Mouse (Mus musculus): ENCODE measurements around the gene Prkcb. TPM values are rescaled to one million over a fixed set of nuclear protein-coding genes. Genes with fewer than 3 reads are reported as not detected.

The Prkcb gene
- polyA plus RNA-seq, 1 experiment from 2014 or later: 148 TPM

GRCm38 (mm10) chr7:122584421-122585151 lies 296.0 kb downstream of the Prkcb start:
- no peak overlapping the region for H3K9ac ChIP-seq (ENCODE audit: low read depth, low read length)
- H3K27me3 ChIP-seq (ENCODE audit: control insufficient read depth, insufficient read depth, low read depth, low read length): no peaks in the 10 kb centered on the region
- H3K4me2 ChIP-seq (ENCODE audit: low read length): no peak overlapping the region
- H3K4me3 ChIP-seq (ENCODE audit: low read depth, low read length): no peak overlapping the region
- no peaks in the 10 kb centered on the region for H3K36me3 ChIP-seq (ENCODE audit: control insufficient read depth, insufficient read depth, low read length)
- 86% methylated on average over 14 of the region's 14 CpGs for WGBS
- no peak for ATAC-seq
- no peak overlapping the region for H3K27ac ChIP-seq (ENCODE audit: low read length)
- no peaks in the 10 kb centered on the region for H3K9me3 ChIP-seq (replicated peaks; ENCODE audit: control insufficient read depth, low read length, poor library complexity, severe bottlenecking)
- no peaks in the 10 kb centered on the region for H3K4me1 ChIP-seq (ENCODE audit: control insufficient read depth, insufficient read depth, low read length)

- Histone ChIP-seq H3K4me3 (ENCODE audit: low read depth, low read length) (no peak overlapping the region), H3K9ac (ENCODE audit: low read depth, low read length) (no peak overlapping the region), H3K27ac (ENCODE audit: low read length) (no peak overlapping the region), H3K27me3 (ENCODE audit: control insufficient read depth, insufficient read depth, low read depth, low read length) (no peaks in the 10 kb centered on the region), H3K4me2 (ENCODE audit: low read length) (no peak overlapping the region), H3K4me1 (ENCODE audit: control insufficient read depth, insufficient read depth, low read length) (peaks cover 1% of the 10 kb centered on the region; the same call in 1 of the 2 replicates), H3K36me3 (ENCODE audit: control insufficient read depth, insufficient read depth, low read length) (no peaks in the 10 kb centered on the region), H3K9me3 (replicated peaks; ENCODE audit: control insufficient read depth, low read length, poor library complexity, severe bottlenecking) (no peaks in the 10 kb centered on the region)
- ATAC-seq: no peak
- 78% methylated on average over 10 of the region's 10 CpGs for WGBS
Measured at GRCm38 (mm10) chr7:122595897-122596296, 307.3 kb downstream of the Prkcb start.

GRCm38 (mm10) chr7:122596596-122597170 lies 308.1 kb downstream of the Prkcb start:
- ATAC-seq: no peak
- H3K27ac ChIP-seq (ENCODE audit: low read length): no peak overlapping the region
- peaks cover 4% of the 10 kb centered on the region; the same call in 1 of the 2 replicates for H3K4me1 ChIP-seq (ENCODE audit: control insufficient read depth, insufficient read depth, low read length)
- WGBS: 70% methylated on average over 9 of the region's 9 CpGs
- H3K4me2 ChIP-seq (ENCODE audit: low read length): no peak overlapping the region
- no peaks in the 10 kb centered on the region for H3K27me3 ChIP-seq (ENCODE audit: control insufficient read depth, insufficient read depth, low read depth, low read length)
- no peak overlapping the region for H3K4me3 ChIP-seq (ENCODE audit: low read depth, low read length)
- no peak overlapping the region for H3K9ac ChIP-seq (ENCODE audit: low read depth, low read length)
- H3K36me3 ChIP-seq (ENCODE audit: control insufficient read depth, insufficient read depth, low read length): no peaks in the 10 kb centered on the region
- H3K9me3 ChIP-seq (replicated peaks; ENCODE audit: control insufficient read depth, low read length, poor library complexity, severe bottlenecking): no peaks in the 10 kb centered on the region

- Histone ChIP-seq H3K9me3 (replicated peaks; ENCODE audit: control insufficient read depth, low read length, poor library complexity, severe bottlenecking) (no peaks in the 10 kb centered on the region), H3K27ac (ENCODE audit: low read length) (no peak overlapping the region), H3K4me2 (ENCODE audit: low read length) (no peak overlapping the region), H3K4me3 (ENCODE audit: low read depth, low read length) (no peak overlapping the region), H3K4me1 (ENCODE audit: control insufficient read depth, insufficient read depth, low read length) (peaks cover 4% of the 10 kb centered on the region; the same call in 1 of the 2 replicates), H3K27me3 (ENCODE audit: control insufficient read depth, insufficient read depth, low read depth, low read length) (no peaks in the 10 kb centered on the region), H3K36me3 (ENCODE audit: control insufficient read depth, insufficient read depth, low read length) (no peaks in the 10 kb centered on the region), H3K9ac (ENCODE audit: low read depth, low read length) (no peak overlapping the region)
- no peak for ATAC-seq
- 73% methylated on average over 7 of the region's 7 CpGs for WGBS
Measured at GRCm38 (mm10) chr7:122597313-122597712, 308.8 kb downstream of the Prkcb start.

GRCm38 (mm10) chr7:122600856-122601255 lies 312.3 kb downstream of the Prkcb start:
- no peaks in the 10 kb centered on the region for H3K9me3 ChIP-seq (replicated peaks; ENCODE audit: control insufficient read depth, low read length, poor library complexity, severe bottlenecking)
- H3K27ac ChIP-seq (ENCODE audit: low read length): no peak overlapping the region
- H3K9ac ChIP-seq (ENCODE audit: low read depth, low read length): no peak overlapping the region
- H3K4me3 ChIP-seq (ENCODE audit: low read depth, low read length): no peak overlapping the region
- H3K27me3 ChIP-seq (ENCODE audit: control insufficient read depth, insufficient read depth, low read depth, low read length): no peaks in the 10 kb centered on the region
- WGBS: 48% methylated on average over 7 of the region's 7 CpGs
- no peak overlapping the region for H3K4me2 ChIP-seq (ENCODE audit: low read length)
- H3K36me3 ChIP-seq (ENCODE audit: control insufficient read depth, insufficient read depth, low read length): no peaks in the 10 kb centered on the region
- no peak for ATAC-seq
- H3K4me1 ChIP-seq (ENCODE audit: control insufficient read depth, insufficient read depth, low read length): peaks cover 4% of the 10 kb centered on the region; the same call in 1 of the 2 replicates

GRCm38 (mm10) chr7:122605066-122605465 lies 316.5 kb downstream of the Prkcb start:
- Histone ChIP-seq H3K9me3 (replicated peaks; ENCODE audit: control insufficient read depth, low read length, poor library complexity, severe bottlenecking) (no peaks in the 10 kb centered on the region), H3K4me2 (ENCODE audit: low read length) (no peak overlapping the region), H3K27me3 (ENCODE audit: control insufficient read depth, insufficient read depth, low read depth, low read length) (no peaks in the 10 kb centered on the region), H3K4me3 (ENCODE audit: low read depth, low read length) (no peak overlapping the region), H3K9ac (ENCODE audit: low read depth, low read length) (no peak overlapping the region), H3K27ac (ENCODE audit: low read length) (no peak overlapping the region), H3K4me1 (ENCODE audit: control insufficient read depth, insufficient read depth, low read length) (peaks cover 4% of the 10 kb centered on the region; the same call in 1 of the 2 replicates), H3K36me3 (ENCODE audit: control insufficient read depth, insufficient read depth, low read length) (no peaks in the 10 kb centered on the region)
- ATAC-seq: no peak
- 82% methylated on average over 5 of the region's 5 CpGs for WGBS

GRCm38 (mm10) chr7:122609420-122609819 lies 320.9 kb downstream of the Prkcb start:
- H3K36me3 ChIP-seq (ENCODE audit: control insufficient read depth, insufficient read depth, low read length): no peaks in the 10 kb centered on the region; the same call in 1 of the 2 replicates
- no peaks in the 10 kb centered on the region for H3K9me3 ChIP-seq (replicated peaks; ENCODE audit: control insufficient read depth, low read length, poor library complexity, severe bottlenecking)
- H3K4me2 ChIP-seq (ENCODE audit: low read length): no peak overlapping the region
- no peaks in the 10 kb centered on the region for H3K4me1 ChIP-seq (ENCODE audit: control insufficient read depth, insufficient read depth, low read length)
- 83% methylated on average over 4 of the region's 4 CpGs for WGBS
- H3K27ac ChIP-seq (ENCODE audit: low read length): no peak overlapping the region
- H3K9ac ChIP-seq (ENCODE audit: low read depth, low read length): no peak overlapping the region
- no peak overlapping the region for H3K4me3 ChIP-seq (ENCODE audit: low read depth, low read length)
- ATAC-seq: no peak
- H3K27me3 ChIP-seq (ENCODE audit: control insufficient read depth, insufficient read depth, low read depth, low read length): no peaks in the 10 kb centered on the region

GRCm38 (mm10) chr7:122610161-122610560 lies 321.6 kb downstream of the Prkcb start:
- ATAC-seq: no peak
- 73% methylated on average over 7 of the region's 7 CpGs for WGBS
- no peak overlapping the region for H3K4me3 ChIP-seq (ENCODE audit: low read depth, low read length)
- no peaks in the 10 kb centered on the region for H3K9me3 ChIP-seq (replicated peaks; ENCODE audit: control insufficient read depth, low read length, poor library complexity, severe bottlenecking)
- no peaks in the 10 kb centered on the region; the same call in 1 of the 2 replicates for H3K36me3 ChIP-seq (ENCODE audit: control insufficient read depth, insufficient read depth, low read length)
- no peak overlapping the region for H3K9ac ChIP-seq (ENCODE audit: low read depth, low read length)
- no peak overlapping the region for H3K4me2 ChIP-seq (ENCODE audit: low read length)
- H3K27me3 ChIP-seq (ENCODE audit: control insufficient read depth, insufficient read depth, low read depth, low read length): no peaks in the 10 kb centered on the region
- no peaks in the 10 kb centered on the region for H3K4me1 ChIP-seq (ENCODE audit: control insufficient read depth, insufficient read depth, low read length)
- no peak overlapping the region for H3K27ac ChIP-seq (ENCODE audit: low read length)

GRCm38 (mm10) chr7:122613876-122614275 lies 325.3 kb downstream of the Prkcb start:
- Histone ChIP-seq H3K27me3 (ENCODE audit: control insufficient read depth, insufficient read depth, low read depth, low read length) (no peaks in the 10 kb centered on the region), H3K27ac (ENCODE audit: low read length) (no peak overlapping the region), H3K9me3 (replicated peaks; ENCODE audit: control insufficient read depth, low read length, poor library complexity, severe bottlenecking) (no peaks in the 10 kb centered on the region), H3K9ac (ENCODE audit: low read depth, low read length) (no peak overlapping the region), H3K4me1 (ENCODE audit: control insufficient read depth, insufficient read depth, low read length) (no peaks in the 10 kb centered on the region), H3K4me2 (ENCODE audit: low read length) (no peak overlapping the region), H3K4me3 (ENCODE audit: low read depth, low read length) (no peak overlapping the region), H3K36me3 (ENCODE audit: control insufficient read depth, insufficient read depth, low read length) (no peaks in the 10 kb centered on the region; the same call in 1 of the 2 replicates)
- WGBS: 89% methylated on average over 4 of the region's 4 CpGs
- ATAC-seq: no peak

Measured in midbrain, embryonic 16.5 days (tissue).